Mouse (Mus musculus) kidney, adult 2 months (tissue): ENCODE measurements around the gene Csgalnact2.

Experiments used
- CTCF ChIP-seq: fragments of 200-500 bp; conservative IDR thresholded peaks from 2 replicates; pipeline ENCODE4 v1.5.1; 2011; ENCODE audit warnings: low read depth, mild to moderate bottlenecking, control low read depth, low read length, moderate library complexity, mixed read lengths; ENCODE audit not compliant: insufficient read depth, insufficient read length
- POLR2A ChIP-seq: fragments of 200-500 bp; IDR thresholded peaks from one replicate; pipeline ENCODE4 v1.6.1; 2011; ENCODE audit warnings: low read depth, low read length, control low read depth

GRCm38 (mm10) chr6:118067720-118068119, 71.2 kb downstream of the Csgalnact2 start:
- no peak for TF ChIP-seq CTCF
- no peak for TF ChIP-seq POLR2A
